Mouse (Mus musculus) lung, postnatal 4 days (tissue): ENCODE data around the gene Lsm4.
A peak's percentile ranks its signal among the peaks of the same experiment; 100 is the strongest.

ENCODE experiments used
- DNase-seq, 2 experiments: peaks; one replicate each; pipeline ENCODE4 v3.0.0; 2021

The Lsm4 gene

GRCm38 (mm10) chr8:70673079-70673856, at the start of gene Lsm4:
TSS of gene Lsm4 (plus strand) at chr8:70673248.
- peak; percentile 97 to 98 for DNase-seq

GRCm38 (mm10) chr8:70625104-70625503, 47.9 kb upstream of the Lsm4 start:
- DNase-seq = peak; percentile 60 to 74

DNA sequence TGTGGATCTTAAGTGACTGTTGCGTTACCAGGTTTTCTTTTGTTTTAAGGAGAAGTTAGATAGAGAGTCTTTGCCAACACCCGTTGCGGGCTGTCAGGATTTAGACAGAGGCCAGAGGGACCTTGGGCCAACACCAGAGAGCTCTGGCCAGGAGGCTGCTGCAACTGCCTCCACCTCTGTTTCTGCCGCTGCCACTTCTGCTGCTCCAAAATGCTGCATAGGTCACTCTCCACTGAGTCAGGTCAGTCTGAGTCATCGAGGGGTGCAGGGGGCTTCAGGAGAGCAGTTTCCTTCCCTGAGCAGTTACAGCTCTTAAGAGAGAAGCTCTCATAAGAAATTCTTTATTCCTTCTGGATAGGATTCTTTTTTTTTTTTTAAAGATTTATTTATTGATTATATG, 46.0 kb upstream of the Lsm4 start:
- DNase-seq = no peak

DNA sequence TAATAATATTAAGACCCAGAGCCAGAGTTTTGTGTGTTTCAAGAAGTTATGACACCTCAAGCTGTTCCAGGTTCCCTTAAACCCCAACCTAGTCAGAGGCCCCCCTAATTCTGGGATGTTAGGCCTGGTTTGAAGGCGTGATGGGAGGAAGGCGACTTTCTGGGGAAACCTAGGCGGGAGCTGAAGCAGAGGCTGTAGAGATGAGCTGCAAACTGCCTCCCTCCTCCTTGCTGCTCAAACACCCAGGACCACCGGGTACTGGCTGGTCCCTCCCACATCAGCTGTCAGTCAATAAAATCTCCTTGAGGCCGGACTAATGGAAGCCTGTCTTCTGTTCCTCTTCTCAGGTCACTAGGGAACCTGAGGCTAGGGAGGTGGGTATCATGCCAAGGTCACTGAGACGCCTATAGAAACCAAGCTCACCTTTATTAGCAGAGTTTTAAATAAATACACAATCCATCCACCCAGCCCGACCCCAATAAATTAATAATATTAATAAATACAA, 44.0 kb upstream of the Lsm4 start:
- DNase-seq = no peak

DNA sequence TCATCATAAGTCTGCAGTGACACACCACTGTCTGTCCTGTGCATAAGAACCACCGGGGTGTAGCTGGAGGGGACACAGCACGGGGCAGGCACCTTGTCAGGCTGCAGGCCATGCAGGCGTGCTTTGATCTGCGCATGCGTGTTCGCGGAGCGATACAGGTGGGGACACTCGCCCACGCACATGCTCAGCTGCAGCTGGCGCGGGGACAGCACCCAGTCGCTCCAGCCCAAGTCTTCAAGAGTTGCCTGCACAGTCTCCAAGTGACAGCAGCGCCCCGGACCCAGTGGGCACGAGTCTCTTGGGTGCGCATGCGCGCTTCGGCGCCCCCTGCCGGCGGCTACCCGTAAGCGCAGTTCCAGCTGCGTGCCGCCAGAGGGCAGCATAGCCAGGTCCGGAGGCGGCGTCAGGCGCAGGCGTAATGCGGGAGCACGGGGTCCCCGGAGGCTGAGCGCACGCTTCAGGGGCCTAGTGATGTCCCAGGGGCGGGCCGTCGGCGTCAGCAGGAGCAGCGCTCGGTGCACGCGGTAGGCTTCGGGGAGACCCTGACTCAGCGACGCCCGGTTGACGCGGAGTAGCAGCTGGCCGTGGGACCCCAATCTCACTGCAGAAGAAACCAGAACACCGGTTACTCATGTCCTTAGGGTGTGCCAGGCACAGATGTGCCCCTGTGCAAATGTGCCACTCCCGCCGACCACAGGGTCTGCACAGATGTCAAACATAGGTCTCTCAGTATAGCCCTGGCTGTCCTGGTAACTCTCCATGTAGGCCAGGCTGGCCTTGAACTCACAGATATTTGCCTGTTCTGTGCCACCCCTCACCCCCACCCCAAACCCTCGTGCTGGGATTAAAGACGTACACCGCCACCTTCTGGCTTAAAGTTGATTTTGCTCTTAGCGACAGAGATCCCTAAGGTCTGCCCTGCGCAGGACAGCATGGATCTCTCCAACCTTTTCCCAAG, 43.2 kb upstream of the Lsm4 start:
- peak; percentile 92 for DNase-seq

GRCm38 (mm10) chr8:70630532-70631381, 42.3 kb upstream of the Lsm4 start:
- DNase-seq = peak; percentile 80 to 85

- peak; percentile 69 to 77 for DNase-seq
Observed at GRCm38 (mm10) chr8:70631436-70631835, 41.6 kb upstream of the Lsm4 start.

- DNase-seq = no peak
Observed at GRCm38 (mm10) chr8:70632346-70632892, 40.6 kb upstream of the Lsm4 start, which contains the start of gene Gdf15. TSS of gene Gdf15 (minus strand) at chr8:70632456.

GRCm38 (mm10) chr8:70634066-70634465, 39.0 kb upstream of the Lsm4 start:
- DNase-seq = peak; percentile 88 to 89

DNA sequence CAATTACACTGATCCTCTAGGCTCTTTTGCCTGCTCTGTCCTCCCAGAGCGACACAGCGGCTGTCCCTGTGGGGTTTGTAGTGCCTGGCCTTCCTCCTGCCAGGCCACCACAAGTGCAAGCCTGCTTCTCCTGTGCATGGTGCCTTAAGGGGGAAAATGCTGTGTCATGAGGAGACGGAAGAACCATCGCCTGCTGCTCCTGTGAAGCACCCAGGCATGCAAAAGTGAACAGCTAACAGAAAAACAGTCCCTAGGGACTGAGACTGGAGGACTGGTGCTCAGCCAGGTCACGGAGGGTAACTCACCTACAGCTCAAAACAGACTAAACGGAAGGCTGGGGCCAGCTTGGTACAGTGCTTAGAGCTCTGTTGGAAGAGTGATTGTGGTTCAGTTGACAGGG, 37.5 kb upstream of the Lsm4 start:
- DNase-seq = no peak

DNA sequence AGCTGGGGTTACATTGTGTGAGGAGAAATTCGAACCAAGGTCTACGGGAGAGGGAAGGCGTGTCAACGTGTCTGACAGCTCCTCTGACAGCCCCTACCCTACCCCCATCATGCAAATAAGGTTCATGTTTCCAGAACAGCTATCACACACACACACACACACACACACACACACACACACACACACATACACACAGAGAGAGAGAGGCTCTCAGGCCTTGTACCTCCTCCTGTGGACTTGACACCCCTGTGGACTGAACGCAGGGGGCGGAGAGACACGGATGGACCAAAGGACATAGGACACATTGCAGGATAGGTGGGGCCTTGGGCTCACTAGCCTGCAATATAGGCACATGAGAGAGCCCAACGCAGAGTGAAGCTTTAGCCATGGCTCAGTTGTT, 36.2 kb upstream of the Lsm4 start:
- no peak for DNase-seq

GRCm38 (mm10) chr8:70638752-70639151, 34.3 kb upstream of the Lsm4 start:
- DNase-seq = no peak

DNA sequence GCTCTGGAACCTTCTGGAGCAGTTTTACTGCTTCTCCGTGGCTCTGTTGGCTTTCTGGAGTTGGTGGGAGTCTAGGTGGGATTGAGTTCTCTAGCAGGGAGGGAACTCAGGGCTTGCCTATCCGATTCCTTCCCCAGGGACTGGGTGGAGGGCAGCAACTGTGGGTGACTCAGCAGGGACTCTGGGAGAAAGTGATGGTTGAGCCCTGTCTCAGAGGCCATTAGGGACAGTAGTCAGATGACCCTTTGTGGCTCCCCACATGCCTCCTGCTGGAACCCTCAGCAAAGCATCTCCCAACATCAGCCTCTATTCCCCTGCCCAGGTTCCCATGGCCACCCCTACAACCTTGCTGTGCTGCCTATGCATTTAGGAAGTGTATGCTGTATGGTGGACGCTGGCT, 30.0 kb upstream of the Lsm4 start:
- no peak for DNase-seq

DNA sequence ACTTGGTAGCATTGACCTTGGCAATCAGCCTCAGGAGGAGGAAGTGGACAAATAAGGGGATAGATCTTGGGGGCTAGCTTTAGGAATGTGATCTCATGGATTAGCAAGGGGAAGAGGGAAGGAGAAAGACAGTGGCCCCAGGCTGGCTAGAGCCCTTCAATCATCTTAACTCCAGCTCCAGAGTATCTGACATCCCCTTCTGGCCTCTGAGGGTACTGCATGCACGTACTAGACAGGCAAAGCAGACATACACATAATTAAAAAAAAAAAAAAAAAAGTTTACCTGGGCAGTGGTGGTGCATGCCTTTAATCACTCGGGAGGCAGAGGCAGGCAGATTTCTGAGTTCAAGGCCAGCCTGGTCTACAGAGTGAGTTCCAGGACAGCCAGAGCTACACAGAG, 29.0 kb upstream of the Lsm4 start:
- peak in 1 of 2 experiments; percentile 50 for DNase-seq

DNA sequence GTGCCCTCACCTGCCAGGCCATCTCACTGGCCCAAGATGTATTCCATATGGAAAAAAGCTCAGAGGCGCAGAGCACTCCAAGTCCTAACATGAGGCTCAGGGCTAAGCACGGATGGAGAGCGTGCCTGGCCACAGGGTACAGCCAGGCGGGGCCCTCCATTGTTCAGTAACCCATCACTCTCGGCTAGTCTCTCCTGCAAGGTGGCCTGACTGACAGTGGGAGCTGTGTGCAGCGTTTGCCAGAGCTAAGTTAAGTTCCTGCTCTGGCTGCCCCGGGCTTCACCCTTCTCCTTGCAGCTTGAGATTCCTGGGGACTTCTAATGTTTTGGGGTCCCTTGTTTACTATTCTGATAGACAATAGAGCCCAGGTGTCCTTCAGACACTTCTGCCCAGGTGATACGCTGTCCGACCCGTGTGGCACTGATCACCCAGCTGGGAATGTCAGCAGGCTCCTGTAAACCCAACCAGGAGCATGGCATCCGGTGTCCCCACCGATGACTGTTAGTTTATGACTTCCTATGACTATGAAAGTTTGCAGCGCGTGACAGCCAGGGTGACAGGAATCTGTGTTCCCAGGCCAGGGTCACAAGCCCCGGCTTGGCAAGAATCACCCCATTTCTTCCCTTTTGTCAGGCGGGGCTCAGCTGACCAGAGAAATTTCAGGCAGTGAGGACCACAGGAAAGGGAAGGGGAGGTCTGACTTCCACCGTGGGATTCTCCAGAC, 27.4 kb upstream of the Lsm4 start:
- peak; percentile 42 to 46 for DNase-seq

GRCm38 (mm10) chr8:70646369-70646768, 26.7 kb upstream of the Lsm4 start:
- DNase-seq = no peak

DNA sequence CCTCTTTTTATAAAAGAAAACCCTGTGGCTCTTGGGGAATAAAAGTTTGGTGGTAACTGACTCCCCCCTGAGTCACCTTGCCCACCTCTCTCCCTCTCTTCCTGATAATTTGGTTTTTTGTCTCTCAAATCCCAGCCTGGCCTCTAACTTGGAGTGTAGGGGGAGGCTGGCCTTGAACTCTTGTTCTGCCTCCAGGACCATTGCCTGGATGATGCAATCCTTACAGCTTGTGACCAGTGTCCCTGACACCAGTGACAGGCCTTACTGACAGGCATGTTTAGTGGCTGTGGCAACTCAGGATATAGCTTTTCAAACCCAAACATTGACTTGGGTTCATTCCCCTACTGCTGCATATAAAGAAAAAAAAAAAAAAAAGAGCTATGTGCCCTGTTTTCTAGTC, 26.3 kb upstream of the Lsm4 start:
- DNase-seq = no peak

DNA sequence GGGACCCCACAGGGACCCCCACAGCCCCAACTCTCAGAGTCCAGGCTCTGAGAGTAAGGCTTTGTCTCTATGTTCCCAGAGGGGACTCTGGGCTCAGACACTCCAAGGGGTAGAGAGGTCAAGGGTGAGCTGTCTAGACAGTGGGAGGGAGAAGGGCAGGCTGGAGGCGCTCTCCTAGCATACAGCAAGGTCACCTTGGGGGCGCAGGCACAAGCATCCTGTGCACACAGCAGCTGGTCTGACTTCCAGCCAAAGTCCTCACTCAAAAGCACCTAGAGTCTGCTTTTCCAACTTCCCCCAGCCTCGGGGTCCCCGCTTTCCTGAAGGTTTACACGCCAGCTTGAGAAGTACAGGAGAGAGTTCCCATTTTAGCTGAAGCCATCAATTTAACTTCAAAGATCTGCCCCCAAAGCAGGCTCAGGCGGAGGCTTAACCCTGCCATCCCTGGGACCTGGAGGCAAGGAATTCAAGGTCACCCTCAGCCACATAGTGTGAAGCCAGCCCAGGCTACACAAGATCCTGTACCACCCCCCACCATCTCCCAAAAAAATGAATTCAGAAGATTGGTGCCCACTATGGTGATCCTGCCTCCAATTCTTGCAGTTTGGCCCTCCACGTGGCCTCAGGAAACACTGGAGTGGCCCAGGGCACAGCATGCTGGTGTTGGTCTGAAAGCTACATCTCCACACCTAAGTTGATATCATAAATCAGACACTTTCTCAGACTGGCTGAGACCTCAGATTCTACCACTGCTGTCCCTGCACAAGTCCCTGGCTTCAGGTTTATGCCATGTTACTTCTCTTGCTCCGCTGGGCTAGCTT, 25.5 kb upstream of the Lsm4 start:
- DNase-seq = no peak

- no peak for DNase-seq
Observed at GRCm38 (mm10) chr8:70648164-70648442, 24.9 kb upstream of the Lsm4 start.

DNA sequence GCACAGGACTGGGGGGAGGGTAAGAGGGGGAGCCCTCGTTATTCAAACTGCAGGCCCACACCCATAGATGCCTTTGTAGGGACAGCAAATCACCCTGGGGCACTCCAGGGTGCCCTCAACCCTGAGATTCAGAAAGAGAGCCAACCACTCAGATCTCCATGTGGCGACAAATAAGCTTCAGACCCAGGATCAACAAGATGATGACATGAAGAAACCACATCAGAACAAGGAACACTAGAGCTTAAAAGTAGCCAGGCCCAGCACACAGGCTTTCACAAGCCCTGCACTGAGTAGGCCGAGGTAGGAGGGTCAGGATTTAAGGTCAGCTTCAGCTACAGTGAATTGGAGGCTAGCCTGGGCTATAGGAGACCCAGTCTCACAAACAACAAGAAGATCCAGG, 24.1 kb upstream of the Lsm4 start:
- no peak for DNase-seq

DNA sequence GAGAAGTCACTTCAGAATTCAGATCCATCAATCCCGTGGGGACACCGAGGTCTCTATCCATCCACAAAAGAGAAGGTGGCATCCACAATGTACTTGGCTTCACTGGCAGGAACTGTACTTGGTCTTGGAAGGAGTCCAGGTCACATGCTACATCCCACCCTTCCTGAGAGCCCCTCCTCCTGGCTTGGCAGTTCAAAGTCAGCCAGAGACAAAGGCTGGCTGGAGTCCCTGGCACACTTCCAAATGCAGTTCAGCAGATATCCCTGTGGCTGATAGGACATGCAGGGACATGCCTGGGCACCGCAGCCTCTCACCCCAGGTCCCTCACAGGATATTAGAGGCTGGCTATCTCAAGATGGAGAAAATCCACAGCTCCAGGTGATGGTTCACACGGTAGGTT, 23.7 kb upstream of the Lsm4 start:
- peak; percentile 85 to 91 for DNase-seq
